Mouse (Mus musculus) embryo, embryonic 11 days (tissue): ENCODE measurements around the gene Adamtsl1.

ENCODE experiments used
- DNase-seq: peaks from one replicate; pipeline ENCODE4 v3.0.0-alpha.2; 2015

Gene Adamtsl1

GRCm38 (mm10) chr4:85513792-85514191 lies at the start of gene Adamtsl1:
Adamtsl1 (plus strand) TSS chr4:85514172.
- no peak for DNase-seq

- no peak for DNase-seq
Measured at GRCm38 (mm10) chr4:85483586-85483985, 30.4 kb upstream of the Adamtsl1 start.

GRCm38 (mm10) chr4:85486316-85486946 lies 27.5 kb upstream of the Adamtsl1 start:
- no peak for DNase-seq

- DNase-seq = no peak
Measured at GRCm38 (mm10) chr4:85505718-85506117, 8.3 kb upstream of the Adamtsl1 start.

GRCm38 (mm10) chr4:85506976-85507375 lies 7.0 kb upstream of the Adamtsl1 start:
- DNase-seq = no peak

GRCm38 (mm10) chr4:85507491-85507890 lies 6.5 kb upstream of the Adamtsl1 start:
- no peak for DNase-seq

- DNase-seq = no peak
Measured at GRCm38 (mm10) chr4:85513288-85513687, 684 bp upstream of the Adamtsl1 start.

GRCm38 (mm10) chr4:85514205-85514681 lies 271 bp downstream of the Adamtsl1 start:
- peak; percentile 76 for DNase-seq

GRCm38 (mm10) chr4:85526966-85527566 lies 13.1 kb downstream of the Adamtsl1 start:
- peak; percentile 16 for DNase-seq

GRCm38 (mm10) chr4:85529852-85530251 lies 15.9 kb downstream of the Adamtsl1 start:
- no peak for DNase-seq

GRCm38 (mm10) chr4:85539677-85540076 lies 25.7 kb downstream of the Adamtsl1 start:
- no peak for DNase-seq

- DNase-seq = no peak
Measured at GRCm38 (mm10) chr4:85543221-85543620, 29.2 kb downstream of the Adamtsl1 start.

GRCm38 (mm10) chr4:85554696-85555095 lies 40.7 kb downstream of the Adamtsl1 start:
- no peak for DNase-seq

- no peak for DNase-seq
Measured at GRCm38 (mm10) chr4:85559753-85560152, 45.8 kb downstream of the Adamtsl1 start.

GRCm38 (mm10) chr4:85585426-85585825 lies 71.5 kb downstream of the Adamtsl1 start:
- DNase-seq = no peak

GRCm38 (mm10) chr4:85588928-85589327 lies 75.0 kb downstream of the Adamtsl1 start:
- DNase-seq = no peak

GRCm38 (mm10) chr4:85591037-85591436 lies 77.1 kb downstream of the Adamtsl1 start:
- peak; percentile 3 for DNase-seq

- no peak for DNase-seq
Measured at GRCm38 (mm10) chr4:85594159-85594558, 80.2 kb downstream of the Adamtsl1 start.

- DNase-seq = no peak
Measured at GRCm38 (mm10) chr4:85613331-85613730, 99.4 kb downstream of the Adamtsl1 start.

- no peak for DNase-seq
Measured at GRCm38 (mm10) chr4:85618746-85619145, 104.8 kb downstream of the Adamtsl1 start.

- DNase-seq = no peak
Measured at GRCm38 (mm10) chr4:85619261-85619660, 105.3 kb downstream of the Adamtsl1 start.

GRCm38 (mm10) chr4:85629381-85629780 lies 115.4 kb downstream of the Adamtsl1 start:
- DNase-seq = no peak

- no peak for DNase-seq
Measured at GRCm38 (mm10) chr4:85669271-85669670, 155.3 kb downstream of the Adamtsl1 start.

GRCm38 (mm10) chr4:85669735-85670134 lies 155.8 kb downstream of the Adamtsl1 start:
- no peak for DNase-seq

GRCm38 (mm10) chr4:85672290-85672689 lies 158.3 kb downstream of the Adamtsl1 start:
- peak; percentile 11 for DNase-seq
